Mouse (Mus musculus): ENCODE results near the gene Susd4. TPM values are rescaled to one million over a fixed set of nuclear protein-coding genes. Genes with fewer than 3 reads are reported as not detected.

Susd4 gene
- total and polyA plus RNA-seq, 3 experiments, result not detected

DNA sequence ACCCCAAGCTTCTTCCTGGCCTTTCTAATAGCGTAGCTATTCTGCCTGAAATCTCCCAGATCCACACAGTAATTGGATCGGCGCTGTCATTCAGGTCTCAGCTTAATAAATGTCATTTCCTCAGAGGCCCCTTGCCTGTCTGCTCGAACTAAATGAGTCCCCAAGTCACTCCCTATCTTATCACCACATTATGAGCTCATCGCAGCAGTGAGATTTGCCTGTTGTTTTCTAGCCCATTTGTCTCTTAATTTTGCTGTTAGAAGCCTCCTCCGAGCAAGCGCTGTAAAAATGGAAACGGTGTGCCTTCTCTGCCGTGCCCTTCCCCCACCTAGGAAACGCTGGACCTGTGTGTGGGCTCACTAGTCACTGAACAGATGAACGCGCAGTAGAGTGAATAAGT, 85.9 kb downstream of the Susd4 start:
- Histone ChIP-seq H3K4me3 (ENCODE audit: low read depth, low read length) (no peak overlapping the region), H3K27me3 (ENCODE audit: insufficient read depth, low read length) (no peaks in the 10 kb centered on the region), H3K36me3 (replicated peaks) (no peaks in the 10 kb centered on the region), H3K4me1 (ENCODE audit: insufficient read depth, low read depth, low read length) (no peaks in the 10 kb centered on the region), H3K9me3 (replicated peaks) (peaks cover 58% of the 10 kb centered on the region)
- ATAC-seq (ENCODE audit: extremely low read depth, insufficient number of reproducible peaks, low FRiP score, poor library complexity, severe bottlenecking), result no peak
- no peak for DNase-seq (ENCODE audit: low spot score)
- no peak for TF ChIP-seq GATA1 (IDR thresholded peaks at IDR 0.05; ENCODE audit: borderline replicate concordance, low read length)
- TF ChIP-seq GATA2 (IDR thresholded peaks at IDR 0.05; ENCODE audit: borderline replicate concordance, low read depth, low read length), result no peak
- TF ChIP-seq TAL1 (conservative IDR thresholded peaks at IDR 0.05; ENCODE audit: low read depth, low read length), result no peak
- TF ChIP-seq POLR2AphosphoS5 (IDR thresholded peaks at IDR 0.05; ENCODE audit: insufficient replicate concordance, low read depth, low read length), result no peak
- TF ChIP-seq CTCF (IDR thresholded peaks at IDR 0.05; ENCODE audit: low read depth, low read length), result no peak

DNA sequence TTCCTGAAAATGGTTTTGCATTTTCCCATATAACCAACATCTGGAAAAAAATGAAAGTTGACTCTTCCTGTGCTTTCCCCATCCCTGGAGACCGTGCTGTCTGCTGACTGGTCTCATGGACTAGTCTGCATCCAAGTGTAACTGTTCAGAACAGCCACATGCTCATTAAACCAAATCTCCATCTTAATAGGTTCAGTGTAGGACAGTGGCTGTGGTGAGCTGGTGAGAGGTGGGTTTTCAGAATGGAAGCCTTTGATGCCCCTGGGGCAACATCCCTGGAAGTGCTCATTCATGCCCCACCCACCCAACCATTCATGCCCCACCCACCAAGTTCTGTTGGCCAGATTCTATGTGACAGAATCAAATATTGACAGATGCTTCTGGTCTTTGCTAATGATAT, 86.4 kb downstream of the Susd4 start:
- Histone ChIP-seq H3K27me3 (ENCODE audit: insufficient read depth, low read length) (no peaks in the 10 kb centered on the region), H3K36me3 (replicated peaks) (no peaks in the 10 kb centered on the region), H3K4me3 (ENCODE audit: low read depth, low read length) (no peak overlapping the region), H3K9me3 (replicated peaks) (peaks cover 60% of the 10 kb centered on the region), H3K4me1 (ENCODE audit: insufficient read depth, low read depth, low read length) (no peaks in the 10 kb centered on the region)
- DNase-seq (ENCODE audit: low spot score) (no peak), ATAC-seq (ENCODE audit: extremely low read depth, insufficient number of reproducible peaks, low FRiP score, poor library complexity, severe bottlenecking) (no peak)
- no peak for TF ChIP-seq CTCF (IDR thresholded peaks at IDR 0.05; ENCODE audit: low read depth, low read length)
- no peak for TF ChIP-seq POLR2AphosphoS5 (IDR thresholded peaks at IDR 0.05; ENCODE audit: insufficient replicate concordance, low read depth, low read length)
- TF ChIP-seq GATA1 (IDR thresholded peaks at IDR 0.05; ENCODE audit: borderline replicate concordance, low read length), result no peak
- TF ChIP-seq TAL1 (conservative IDR thresholded peaks at IDR 0.05; ENCODE audit: low read depth, low read length), result no peak
- TF ChIP-seq GATA2 (IDR thresholded peaks at IDR 0.05; ENCODE audit: borderline replicate concordance, low read depth, low read length), result no peak

DNA sequence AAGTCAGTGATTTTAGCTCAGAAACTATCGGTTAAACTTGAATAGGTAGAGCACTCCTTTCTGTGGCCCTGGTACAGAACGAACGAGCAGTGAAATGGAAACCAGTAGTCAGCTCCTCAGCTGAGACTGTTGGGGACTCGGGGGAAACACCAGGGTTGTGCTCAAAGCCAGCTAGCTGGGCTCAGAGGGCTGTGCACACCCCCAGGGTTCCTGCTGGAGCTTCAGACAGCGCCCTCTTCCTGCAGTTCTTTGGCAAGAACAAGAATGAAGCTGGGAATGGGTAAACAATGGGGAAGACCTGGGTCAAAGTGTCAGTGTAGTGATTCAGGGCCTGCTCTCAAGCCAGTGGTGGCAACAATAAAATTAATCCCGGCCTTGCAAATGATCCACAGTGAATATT, 88.5 kb downstream of the Susd4 start:
- H3K36me3 ChIP-seq (replicated peaks), result no peaks in the 10 kb centered on the region
- no peaks in the 10 kb centered on the region for H3K4me1 ChIP-seq (ENCODE audit: insufficient read depth, low read depth, low read length)
- no peak for DNase-seq (ENCODE audit: low spot score)
- H3K4me3 ChIP-seq (ENCODE audit: low read depth, low read length), result no peak overlapping the region
- TF ChIP-seq CTCF (IDR thresholded peaks at IDR 0.05; ENCODE audit: low read depth, low read length) (no peak), TAL1 (conservative IDR thresholded peaks at IDR 0.05; ENCODE audit: low read depth, low read length) (no peak), GATA2 (IDR thresholded peaks at IDR 0.05; ENCODE audit: borderline replicate concordance, low read depth, low read length) (no peak), POLR2AphosphoS5 (IDR thresholded peaks at IDR 0.05; ENCODE audit: insufficient replicate concordance, low read depth, low read length) (no peak), GATA1 (IDR thresholded peaks at IDR 0.05; ENCODE audit: borderline replicate concordance, low read length) (no peak)
- H3K27me3 ChIP-seq (ENCODE audit: insufficient read depth, low read length), result no peaks in the 10 kb centered on the region; the same call in 1 of the 2 replicates
- ATAC-seq (ENCODE audit: extremely low read depth, insufficient number of reproducible peaks, low FRiP score, poor library complexity, severe bottlenecking), result no peak
- peaks cover 77% of the 10 kb centered on the region for H3K9me3 ChIP-seq (replicated peaks)

DNA sequence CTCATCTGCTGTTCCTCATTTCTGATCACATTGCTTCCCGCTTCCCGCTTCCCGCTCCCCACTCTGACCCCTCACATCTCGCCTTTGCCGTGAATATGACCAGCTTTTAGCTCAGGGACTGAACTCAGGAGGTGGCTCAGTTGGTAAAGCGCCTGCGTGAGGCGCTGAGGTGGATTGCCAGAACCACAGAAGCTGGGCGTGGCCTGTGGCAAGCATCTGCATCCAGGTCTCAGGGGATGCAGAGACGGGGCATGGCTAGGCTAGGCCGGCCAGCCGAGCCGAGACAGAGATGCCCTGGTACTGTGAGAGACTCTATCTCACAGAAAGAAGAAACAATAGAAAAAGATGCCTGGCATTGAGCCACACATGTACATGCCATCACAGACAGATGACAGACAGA, 93.0 kb downstream of the Susd4 start:
- no peak for ATAC-seq (ENCODE audit: extremely low read depth, insufficient number of reproducible peaks, low FRiP score, poor library complexity, severe bottlenecking)
- Histone ChIP-seq H3K36me3 (replicated peaks) (no peaks in the 10 kb centered on the region), H3K9me3 (replicated peaks) (peaks cover 84% of the 10 kb centered on the region), H3K4me3 (ENCODE audit: low read depth, low read length) (no peak overlapping the region), H3K4me1 (ENCODE audit: insufficient read depth, low read depth, low read length) (no peaks in the 10 kb centered on the region), H3K27me3 (ENCODE audit: insufficient read depth, low read length) (no peaks in the 10 kb centered on the region; the same call in 1 of the 2 replicates)
- DNase-seq (ENCODE audit: low spot score), result no peak
- TF ChIP-seq POLR2AphosphoS5 (IDR thresholded peaks at IDR 0.05; ENCODE audit: insufficient replicate concordance, low read depth, low read length), result no peak
- no peak for TF ChIP-seq CTCF (IDR thresholded peaks at IDR 0.05; ENCODE audit: low read depth, low read length)
- TF ChIP-seq TAL1 (conservative IDR thresholded peaks at IDR 0.05; ENCODE audit: low read depth, low read length), result no peak

DNA sequence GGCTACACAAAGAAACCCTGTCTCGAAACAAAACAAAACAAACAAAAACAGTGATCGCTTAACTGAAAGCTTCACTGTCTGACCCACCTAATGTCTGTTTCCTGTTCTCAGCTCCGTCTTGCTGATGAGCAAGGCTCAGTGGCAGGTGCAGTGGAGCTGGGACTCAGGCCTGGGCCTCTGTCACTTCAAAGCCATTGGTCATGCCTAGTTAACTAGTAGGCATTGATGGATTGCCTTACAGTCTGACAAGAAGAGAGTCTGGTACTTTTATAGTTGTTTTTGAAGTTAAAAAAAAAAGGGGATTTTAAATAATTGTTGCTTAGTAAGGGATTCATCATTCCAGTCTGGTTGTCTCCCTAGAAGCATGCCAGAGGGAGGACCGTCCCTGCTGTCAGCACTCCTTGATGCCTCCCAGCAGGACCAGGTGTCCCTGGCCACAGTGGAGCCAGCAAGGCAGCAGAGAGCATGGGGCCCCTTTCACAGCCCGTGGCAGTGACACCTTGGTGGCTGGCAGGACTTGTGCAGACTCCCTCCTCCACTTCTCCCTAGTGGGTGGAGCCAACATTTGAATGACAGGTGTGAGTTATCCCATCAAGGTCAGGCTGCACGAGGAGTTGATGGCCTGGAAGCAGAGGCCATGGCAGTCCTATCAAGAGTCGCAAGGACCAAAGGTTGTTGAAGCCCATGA, 98.2 kb downstream of the Susd4 start:
- ATAC-seq (ENCODE audit: extremely low read depth, insufficient number of reproducible peaks, low FRiP score, poor library complexity, severe bottlenecking) (no peak), DNase-seq (ENCODE audit: low spot score) (no peak)
- Histone ChIP-seq H3K4me1 (ENCODE audit: insufficient read depth, low read depth, low read length) (no peaks in the 10 kb centered on the region), H3K27me3 (ENCODE audit: insufficient read depth, low read length) (no peaks in the 10 kb centered on the region), H3K9me3 (replicated peaks) (peaks cover 71% of the 10 kb centered on the region), H3K4me3 (ENCODE audit: low read depth, low read length) (no peak overlapping the region), H3K36me3 (replicated peaks) (no peaks in the 10 kb centered on the region)
- TF ChIP-seq GATA2 (IDR thresholded peaks at IDR 0.05; ENCODE audit: borderline replicate concordance, low read depth, low read length), result no peak
- TF ChIP-seq CTCF (IDR thresholded peaks at IDR 0.05; ENCODE audit: low read depth, low read length), result no peak
- TF ChIP-seq GATA1 (IDR thresholded peaks at IDR 0.05; ENCODE audit: borderline replicate concordance, low read length), result no peak
- no peak for TF ChIP-seq TAL1 (conservative IDR thresholded peaks at IDR 0.05; ENCODE audit: low read depth, low read length)
- no peak for TF ChIP-seq POLR2AphosphoS5 (IDR thresholded peaks at IDR 0.05; ENCODE audit: insufficient replicate concordance, low read depth, low read length)

DNA sequence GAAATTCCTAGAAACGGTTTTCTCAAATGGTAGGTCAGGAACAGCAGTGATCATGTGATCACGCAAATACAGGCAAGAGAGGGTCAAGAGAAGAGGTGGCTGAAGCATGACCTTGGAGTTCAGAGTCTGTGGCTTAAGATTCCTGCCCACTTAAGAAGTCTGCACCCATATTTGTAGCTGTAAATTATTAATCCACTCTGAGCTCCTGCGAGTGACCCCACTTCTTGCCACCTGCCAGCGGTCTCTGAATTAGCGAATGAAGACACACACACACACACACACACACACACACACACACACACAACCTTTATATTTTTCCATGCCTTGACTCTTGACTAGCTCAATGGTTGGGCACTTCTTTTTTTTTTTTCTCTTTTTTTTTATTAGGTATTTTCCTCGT, 99.7 kb downstream of the Susd4 start:
- peaks cover 71% of the 10 kb centered on the region for H3K9me3 ChIP-seq (replicated peaks)
- H3K4me1 ChIP-seq (ENCODE audit: insufficient read depth, low read depth, low read length), result no peaks in the 10 kb centered on the region
- no peak overlapping the region for H3K4me3 ChIP-seq (ENCODE audit: low read depth, low read length)
- no peaks in the 10 kb centered on the region for H3K27me3 ChIP-seq (ENCODE audit: insufficient read depth, low read length)
- TF ChIP-seq POLR2AphosphoS5 (IDR thresholded peaks at IDR 0.05; ENCODE audit: insufficient replicate concordance, low read depth, low read length) (no peak), GATA2 (IDR thresholded peaks at IDR 0.05; ENCODE audit: borderline replicate concordance, low read depth, low read length) (no peak), TAL1 (conservative IDR thresholded peaks at IDR 0.05; ENCODE audit: low read depth, low read length) (no peak), GATA1 (IDR thresholded peaks at IDR 0.05; ENCODE audit: borderline replicate concordance, low read length) (no peak), CTCF (IDR thresholded peaks at IDR 0.05; ENCODE audit: low read depth, low read length) (no peak)
- H3K36me3 ChIP-seq (replicated peaks), result no peaks in the 10 kb centered on the region
- DNase-seq (ENCODE audit: low spot score) (no peak), ATAC-seq (ENCODE audit: extremely low read depth, insufficient number of reproducible peaks, low FRiP score, poor library complexity, severe bottlenecking) (no peak)

Measured in G1E (cell line).